Mouse (Mus musculus): ENCODE results near the gene Ttc7b.

DNA sequence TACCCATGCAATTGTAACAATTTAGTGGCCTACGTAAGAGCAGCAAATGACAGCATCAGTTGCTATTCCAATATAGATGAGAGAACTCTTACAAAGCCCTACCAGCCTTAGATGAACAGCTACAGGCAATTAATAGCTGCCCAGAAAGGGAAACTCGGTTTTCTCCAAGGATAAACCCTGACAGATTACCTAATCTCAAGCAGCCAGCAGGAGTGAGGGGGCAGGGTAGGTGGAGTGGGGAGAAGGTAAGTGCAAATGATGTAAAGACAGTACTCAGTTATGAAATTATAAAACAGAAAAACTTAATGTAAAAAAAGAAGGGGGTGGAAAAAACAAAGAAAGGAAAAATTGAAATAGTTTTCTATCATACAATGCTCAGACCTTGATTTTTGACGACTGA is 47.0 kb upstream of the Ttc7b start:
- TF ChIP-seq CTCF (IDR thresholded peaks at IDR 0.05) (no peak), EP300 (IDR thresholded peaks at IDR 0.05) (no peak)
